Mouse (Mus musculus): ENCODE measurements around the gene Lhx4.

GRCm38 (mm10) chr1:155675570-155675969, 75.9 kb downstream of the Lhx4 start:
- TF ChIP-seq POLR2A (IDR thresholded peaks at IDR 0.05; ENCODE audit: low read depth, low read length) (no peak), CTCF (conservative IDR thresholded peaks at IDR 0.05; ENCODE audit: insufficient read depth, insufficient read length, low read depth, low read length) (no peak)

Measured in kidney, adult 2 months (tissue).